Mouse (Mus musculus): ENCODE measurements at regions not wholly inside any gene's neighbourhood (a gene's known extent, or its start where the extent isn't known, plus 50 kb on each side); places are given as distances from the start of the nearest gene placed in this dataset.

GRCm38 (mm10) chr1:35805546-35805945, 262.7 kb upstream of the Hs6st1 start:
- no peak for TF ChIP-seq CTCF (IDR thresholded peaks at IDR 0.05; ENCODE audit: low read depth)
- H3K9me3 ChIP-seq (ENCODE audit: low read length): no peaks in the 10 kb centered on the region
- DNase-seq (no peak), ATAC-seq (no peak)
- H3K4me2 ChIP-seq (ENCODE audit: low read depth): no peak overlapping the region
- no peaks in the 10 kb centered on the region for H3K27me3 ChIP-seq (ENCODE audit: insufficient read depth, low read length)
- no peak overlapping the region for H3K4me3 ChIP-seq (ENCODE audit: low read depth, low read length)
- H3K9ac ChIP-seq: no peak overlapping the region
- WGBS: 79% methylated on average over 3 of the region's 3 CpGs
- H3K36me3 ChIP-seq (ENCODE audit: insufficient read depth): no peaks in the 10 kb centered on the region
- H3K27ac ChIP-seq (ENCODE audit: low read depth, low read length): no peak overlapping the region
- no peaks in the 10 kb centered on the region for H3K4me1 ChIP-seq (ENCODE audit: insufficient read depth)

- Histone ChIP-seq H3K9me3 (ENCODE audit: low read length) (no peaks in the 10 kb centered on the region), H3K27me3 (ENCODE audit: insufficient read depth, low read length) (no peaks in the 10 kb centered on the region), H3K4me2 (ENCODE audit: low read depth) (no peak overlapping the region), H3K27ac (ENCODE audit: low read depth, low read length) (no peak overlapping the region), H3K36me3 (ENCODE audit: insufficient read depth) (no peaks in the 10 kb centered on the region), H3K4me1 (ENCODE audit: insufficient read depth) (no peaks in the 10 kb centered on the region), H3K9ac (no peak overlapping the region), H3K4me3 (ENCODE audit: low read depth, low read length) (no peak overlapping the region)
- 23% methylated on average over 2 of the region's 2 CpGs for WGBS
- DNase-seq: no peak
- TF ChIP-seq CTCF (IDR thresholded peaks at IDR 0.05; ENCODE audit: low read depth): no peak
- no peak for ATAC-seq
These were observed 261.9 kb upstream of the Hs6st1 start for GRCm38 (mm10) chr1:35806329-35806728.

- no peak overlapping the region for H3K4me3 ChIP-seq (ENCODE audit: low read depth, low read length)
- WGBS: 6% methylated on average over 1 of the region's 1 CpGs
- H3K9ac ChIP-seq: no peak overlapping the region
- H3K27me3 ChIP-seq (ENCODE audit: insufficient read depth, low read length): no peaks in the 10 kb centered on the region
- H3K36me3 ChIP-seq (ENCODE audit: insufficient read depth): no peaks in the 10 kb centered on the region
- no peak for DNase-seq
- ATAC-seq: no peak
- no peaks in the 10 kb centered on the region for H3K4me1 ChIP-seq (ENCODE audit: insufficient read depth)
- no peak for TF ChIP-seq CTCF (IDR thresholded peaks at IDR 0.05; ENCODE audit: low read depth)
- no peak overlapping the region for H3K4me2 ChIP-seq (ENCODE audit: low read depth)
- no peak overlapping the region for H3K27ac ChIP-seq (ENCODE audit: low read depth, low read length)
- no peaks in the 10 kb centered on the region for H3K9me3 ChIP-seq (ENCODE audit: low read length)
These were observed 261.5 kb upstream of the Hs6st1 start for GRCm38 (mm10) chr1:35806731-35807130.

GRCm38 (mm10) chr1:35808894-35809293, 259.3 kb upstream of the Hs6st1 start:
- H3K27ac ChIP-seq (ENCODE audit: low read depth, low read length): no peak overlapping the region
- no peak for TF ChIP-seq CTCF (IDR thresholded peaks at IDR 0.05; ENCODE audit: low read depth)
- H3K4me3 ChIP-seq (ENCODE audit: low read depth, low read length): no peak overlapping the region
- no peak overlapping the region for H3K4me2 ChIP-seq (ENCODE audit: low read depth)
- 77% methylated on average over 4 of the region's 4 CpGs for WGBS
- DNase-seq: no peak
- ATAC-seq: no peak
- no peak overlapping the region for H3K9ac ChIP-seq
- no peaks in the 10 kb centered on the region for H3K27me3 ChIP-seq (ENCODE audit: insufficient read depth, low read length)
- H3K9me3 ChIP-seq (ENCODE audit: low read length): no peaks in the 10 kb centered on the region
- no peaks in the 10 kb centered on the region for H3K36me3 ChIP-seq (ENCODE audit: insufficient read depth)
- H3K4me1 ChIP-seq (ENCODE audit: insufficient read depth): no peaks in the 10 kb centered on the region

- no peaks in the 10 kb centered on the region for H3K27me3 ChIP-seq (ENCODE audit: insufficient read depth, low read length)
- DNase-seq: no peak
- H3K27ac ChIP-seq (ENCODE audit: low read depth, low read length): no peak overlapping the region
- ATAC-seq: no peak
- no peak overlapping the region for H3K4me3 ChIP-seq (ENCODE audit: low read depth, low read length)
- no peak for TF ChIP-seq CTCF (IDR thresholded peaks at IDR 0.05; ENCODE audit: low read depth)
- no peaks in the 10 kb centered on the region for H3K9me3 ChIP-seq (ENCODE audit: low read length)
- no peaks in the 10 kb centered on the region for H3K36me3 ChIP-seq (ENCODE audit: insufficient read depth)
- no peak overlapping the region for H3K9ac ChIP-seq
- H3K4me1 ChIP-seq (ENCODE audit: insufficient read depth): no peaks in the 10 kb centered on the region
- no peak overlapping the region for H3K4me2 ChIP-seq (ENCODE audit: low read depth)
- WGBS: 38% methylated on average over 1 of the region's 1 CpGs
These were observed 258.9 kb upstream of the Hs6st1 start for GRCm38 (mm10) chr1:35809341-35809740.

- Histone ChIP-seq H3K4me3 (ENCODE audit: low read depth, low read length) (no peak overlapping the region), H3K4me2 (ENCODE audit: low read depth) (no peak overlapping the region), H3K9me3 (ENCODE audit: low read length) (no peaks in the 10 kb centered on the region), H3K9ac (no peak overlapping the region), H3K27ac (ENCODE audit: low read depth, low read length) (no peak overlapping the region), H3K4me1 (ENCODE audit: insufficient read depth) (no peaks in the 10 kb centered on the region), H3K36me3 (ENCODE audit: insufficient read depth) (no peaks in the 10 kb centered on the region), H3K27me3 (ENCODE audit: insufficient read depth, low read length) (no peaks in the 10 kb centered on the region)
- no peak for ATAC-seq
- WGBS: 86% methylated on average over 8 of the region's 8 CpGs
- no peak for DNase-seq
- no peak for TF ChIP-seq CTCF (IDR thresholded peaks at IDR 0.05; ENCODE audit: low read depth)
These were observed 257.4 kb upstream of the Hs6st1 start for GRCm38 (mm10) chr1:35810571-35811342.

- 23% methylated on average over 6 of the region's 6 CpGs for whole genome bisulfite sequencing
- Histone ChIP-seq H3K27me3 (ENCODE audit: insufficient read depth, low read length) (no peaks in the 10 kb centered on the region), H3K4me2 (ENCODE audit: low read depth) (no peak overlapping the region)
These were observed 256.8 kb upstream of the Hs6st1 start for GRCm38 (mm10) chr1:35811380-35811779.

More at GRCm38 (mm10) chr1:35811380-35811779, 256.8 kb upstream of the Hs6st1 start:
- Histone ChIP-seq H3K9me3 (ENCODE audit: low read length) (no peaks in the 10 kb centered on the region), H3K4me1 (ENCODE audit: insufficient read depth) (no peaks in the 10 kb centered on the region), H3K36me3 (ENCODE audit: insufficient read depth) (no peaks in the 10 kb centered on the region), H3K9ac (no peak overlapping the region), H3K4me3 (ENCODE audit: low read depth, low read length) (no peak overlapping the region), H3K27ac (ENCODE audit: low read depth, low read length) (no peak overlapping the region)
- DNase-seq: no peak
- ATAC-seq: no peak
- no peak for TF ChIP-seq CTCF (IDR thresholded peaks at IDR 0.05; ENCODE audit: low read depth)
